Mouse (Mus musculus) brown adipose tissue, adult 24 weeks (tissue): ENCODE data around the gene Olah. TPM values are rescaled to one million over a fixed set of nuclear protein-coding genes. Genes with fewer than 3 reads are reported as not detected.
"Not testable (repeated sequence)": the region's sequence is repeated elsewhere in the genome, so short reads cannot be mapped to it uniquely, and the experiment has no call there.

ENCODE experiments used
- H3K27ac ChIP-seq: fragments of 200-500 bp; replicated peaks from 2 replicates; pipeline ENCODE4 v1.5.1; 2012; ENCODE audit warnings: low read depth, mild to moderate bottlenecking, low read length
- H3K4me1 ChIP-seq: fragments of 200-500 bp; 2 replicates; pipeline ENCODE4 v1.6.1; 2012; ENCODE audit warnings: low read length, mixed read lengths; ENCODE audit not compliant: control insufficient read depth, insufficient read depth, insufficient read length
- H3K4me3 ChIP-seq: fragments of 200-500 bp; 2 replicates; pipeline ENCODE4 v1.5.1; 2012; ENCODE audit warnings: low read depth, mild to moderate bottlenecking, low read length, moderate library complexity; ENCODE audit not compliant: insufficient read depth
- polyA plus RNA-seq: library from polyadenylated mRNA; stranded (reverse); fragments of >200 nt; gene quantifications from 2 replicates; pipeline ENCODE4 v1.2.4, GENCODE M21; 2012; ENCODE audit not compliant: missing spikeins, insufficient read depth, insufficient read length

The Olah gene
- not detected in 2 replicates for polyA plus RNA-seq

GRCm38 (mm10) chr2:3397110-3397509, at the start of gene Olah:
Gene Olah (minus strand): TSS chr2:3397210.
- H3K27ac ChIP-seq, H3K4me3 ChIP-seq, H3K4me1 ChIP-seq: not testable (repeated sequence)

GRCm38 (mm10) chr2:3445984-3446383, 49.0 kb upstream of the Olah start:
- Histone ChIP-seq H3K4me3 (no peak overlapping the region), H3K27ac (no peak overlapping the region), H3K4me1 (no peaks in the 10 kb centered on the region)

GRCm38 (mm10) chr2:3444206-3444605, 47.2 kb upstream of the Olah start:
- Histone ChIP-seq H3K4me3 (no peak overlapping the region), H3K27ac (no peak overlapping the region), H3K4me1 (no peaks in the 10 kb centered on the region)

- no peak overlapping the region for H3K27ac ChIP-seq
- no peaks in the 10 kb centered on the region for H3K4me1 ChIP-seq
- no peak overlapping the region for H3K4me3 ChIP-seq
Observed at GRCm38 (mm10) chr2:3437956-3438355, 40.9 kb upstream of the Olah start.

GRCm38 (mm10) chr2:3435369-3436061, 38.5 kb upstream of the Olah start:
- Histone ChIP-seq H3K4me1 (no peaks in the 10 kb centered on the region), H3K27ac (no peak overlapping the region), H3K4me3 (no peak overlapping the region)

GRCm38 (mm10) chr2:3430956-3431355, 33.9 kb upstream of the Olah start:
- Histone ChIP-seq H3K4me1 (no peaks in the 10 kb centered on the region), H3K4me3 (no peak overlapping the region), H3K27ac (no peak overlapping the region)

- Histone ChIP-seq H3K27ac (peak overlapping the region; percentile 54), H3K4me3 (peak overlapping the region; percentile 89), H3K4me1 (no peaks in the 10 kb centered on the region; the same call in 1 of the 2 replicates)
Observed at GRCm38 (mm10) chr2:3424579-3424910, 27.5 kb upstream of the Olah start.

GRCm38 (mm10) chr2:3423841-3424578, 27.0 kb upstream of the Olah start, which contains the start of gene Dclre1c:
Gene Dclre1c (plus strand): TSS chr2:3424131.
- Histone ChIP-seq H3K4me1 (no peaks in the 10 kb centered on the region; the same call in 1 of the 2 replicates), H3K27ac (peak within 1 kb of the TSS; percentile 64)

GRCm38 (mm10) chr2:3422548-3422947, 25.5 kb upstream of the Olah start, which contains the start of gene Meig1:
Gene Meig1 (minus strand): TSS chr2:3422648.
- no peak within 1 kb of the TSS for H3K4me3 ChIP-seq
- peak within 1 kb of the TSS; percentile 64 for H3K27ac ChIP-seq
- no peaks in the 10 kb centered on the region; the same call in 1 of the 2 replicates for H3K4me1 ChIP-seq

More at GRCm38 (mm10) chr2:3423841-3424578, 27.0 kb upstream of the Olah start, which contains the start of gene Dclre1c:
- H3K4me3 ChIP-seq = peak within 1 kb of the TSS; percentile 89

GRCm38 (mm10) chr2:3420157-3420556, 23.1 kb upstream of the Olah start:
- Histone ChIP-seq H3K27ac (no peak overlapping the region), H3K4me1 (no peaks in the 10 kb centered on the region; the same call in 1 of the 2 replicates), H3K4me3 (no peak overlapping the region)

- H3K4me1 ChIP-seq = no peaks in the 10 kb centered on the region
- no peak overlapping the region for H3K27ac ChIP-seq
- peak overlapping the region; percentile 72 for H3K4me3 ChIP-seq
Observed at GRCm38 (mm10) chr2:3418883-3419431, 21.9 kb upstream of the Olah start.

- H3K27ac ChIP-seq = no peak overlapping the region
- H3K4me3 ChIP-seq = no peak overlapping the region
Observed at GRCm38 (mm10) chr2:3415676-3416075, 18.7 kb upstream of the Olah start.

GRCm38 (mm10) chr2:3414241-3414640, 17.2 kb upstream of the Olah start:
- Histone ChIP-seq H3K4me3 (no peak overlapping the region), H3K4me1 (no peaks in the 10 kb centered on the region)

More at GRCm38 (mm10) chr2:3415676-3416075, 18.7 kb upstream of the Olah start:
- H3K4me1 ChIP-seq = no peaks in the 10 kb centered on the region

GRCm38 (mm10) chr2:3407756-3408155, 10.7 kb upstream of the Olah start:
- no peaks in the 10 kb centered on the region for H3K4me1 ChIP-seq
- no peak overlapping the region for H3K27ac ChIP-seq
- H3K4me3 ChIP-seq = no peak overlapping the region

More at GRCm38 (mm10) chr2:3414241-3414640, 17.2 kb upstream of the Olah start:
- H3K27ac ChIP-seq = no peak overlapping the region

- Histone ChIP-seq H3K4me1 (no peaks in the 10 kb centered on the region), H3K4me3 (no peak overlapping the region), H3K27ac (no peak overlapping the region)
Observed at GRCm38 (mm10) chr2:3405981-3406380, 9.0 kb upstream of the Olah start.
